Mouse (Mus musculus): ENCODE measurements at regions not wholly inside any gene's neighbourhood (a gene's known extent, or its start where the extent isn't known, plus 50 kb on each side); places are given as distances from the start of the nearest gene placed in this dataset.

DNA sequence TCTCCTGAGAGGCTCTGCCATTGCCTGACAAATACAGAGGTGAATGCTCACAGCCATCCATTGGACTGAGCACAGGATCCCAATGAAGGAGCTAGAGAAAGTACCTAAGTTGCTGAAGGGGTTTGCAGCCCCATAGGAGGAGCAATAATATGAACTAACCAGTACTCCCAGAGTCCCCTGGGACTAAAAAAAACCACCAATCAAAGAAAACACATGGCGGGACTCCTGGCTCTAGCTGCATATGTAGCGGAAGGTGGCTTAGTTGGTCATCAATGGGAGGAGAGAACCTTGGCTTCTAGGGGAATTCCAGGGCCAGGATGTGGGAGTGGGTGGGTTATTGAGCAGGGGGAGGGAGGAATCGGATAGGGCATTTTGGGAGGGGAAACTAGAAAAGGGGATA lies 207.8 kb downstream of the Otol1 start:
- no peak for DNase-seq

DNA sequence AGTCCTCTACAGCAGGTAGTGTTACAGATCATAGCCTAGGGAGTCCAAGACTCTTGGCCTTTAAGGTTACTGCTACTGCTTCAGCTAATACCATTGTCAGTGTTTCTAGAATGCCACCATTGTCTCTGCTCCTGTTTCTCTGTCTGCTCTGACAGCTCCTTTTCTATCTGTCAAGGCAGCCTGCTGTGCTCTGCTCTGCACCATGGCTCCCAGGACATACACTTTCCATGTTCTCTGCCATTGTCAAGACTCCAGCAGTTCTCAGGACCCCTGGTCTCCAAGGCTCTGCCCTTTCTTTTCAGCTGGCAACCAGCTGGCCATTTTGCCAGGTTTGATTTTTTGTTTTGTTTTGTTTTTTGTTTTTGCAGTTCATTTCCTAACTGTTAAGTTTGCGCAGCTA lies 208.7 kb downstream of the Otol1 start:
- DNase-seq = no peak

GRCm38 (mm10) chr3:70218757-70219360 lies 211.4 kb downstream of the Otol1 start:
- no peak for DNase-seq

- no peak for DNase-seq
Measured at GRCm38 (mm10) chr3:70223443-70224065, 216.1 kb downstream of the Otol1 start.

- DNase-seq = no peak
Measured at GRCm38 (mm10) chr3:70224846-70225245, 217.4 kb downstream of the Otol1 start.

DNA sequence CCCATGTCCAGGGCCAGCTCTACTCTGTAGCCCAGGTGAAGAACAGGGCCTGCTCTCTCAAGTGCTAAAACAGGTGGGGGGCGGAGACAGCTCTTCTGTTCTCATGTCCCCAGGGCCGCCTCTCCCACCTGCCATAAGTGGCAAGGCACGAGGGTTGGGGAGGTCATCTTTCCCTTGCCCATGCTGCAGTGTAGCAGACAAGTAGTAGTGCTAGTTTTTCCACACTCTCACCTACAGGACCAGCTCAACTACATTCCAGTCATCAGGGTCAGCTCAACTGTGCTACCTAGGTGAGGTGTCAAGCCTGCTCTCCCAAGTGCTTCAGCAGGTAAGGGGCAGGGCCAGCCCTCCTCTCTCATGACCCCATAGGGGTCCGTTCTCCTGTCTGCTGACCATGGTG lies 219.8 kb downstream of the Otol1 start:
- DNase-seq = no peak

DNA sequence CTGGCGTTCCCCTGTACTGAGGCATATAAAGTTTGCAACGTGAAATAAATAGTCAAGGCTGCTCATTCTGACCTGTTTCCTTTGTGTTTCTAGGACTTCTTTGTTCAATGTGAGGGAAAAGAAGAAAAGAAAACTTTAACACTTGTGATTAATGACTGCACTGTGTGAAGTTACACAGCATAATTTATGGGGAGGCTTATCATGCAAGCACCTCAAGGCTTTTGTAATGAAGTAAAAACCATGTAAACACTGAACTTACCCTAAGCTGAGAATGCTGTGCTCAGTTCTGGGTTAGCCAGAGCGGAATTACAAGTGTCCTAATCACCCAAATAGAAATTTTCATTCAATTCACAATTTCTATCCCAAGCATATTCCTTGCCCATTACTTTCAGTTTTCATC lies 241.2 kb downstream of the Otol1 start:
- no peak for DNase-seq

GRCm38 (mm10) chr3:70249922-70250321 lies 242.5 kb downstream of the Otol1 start:
- DNase-seq = no peak

- no peak for DNase-seq
Measured at GRCm38 (mm10) chr3:70250733-70251132, 243.3 kb downstream of the Otol1 start.

DNA sequence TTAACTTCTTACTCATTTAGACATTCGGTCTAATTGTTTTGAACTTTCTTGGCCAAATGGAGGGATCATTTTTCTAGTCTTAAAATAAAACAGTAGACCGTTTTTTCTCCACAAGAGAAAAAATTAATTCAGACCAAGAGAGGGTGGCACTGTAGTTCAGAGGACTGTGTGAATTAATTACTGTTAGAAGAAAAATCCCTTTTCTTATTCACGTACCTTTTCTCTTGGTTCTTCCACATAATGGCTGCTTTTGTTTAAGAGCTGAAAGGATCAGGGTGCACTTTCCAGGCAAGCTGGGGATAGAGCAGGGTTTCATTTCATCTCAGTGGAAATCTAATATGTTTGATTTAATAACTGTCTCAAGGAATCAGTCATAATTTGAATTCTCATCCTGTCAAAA lies 255.9 kb downstream of the Otol1 start:
- no peak for DNase-seq

GRCm38 (mm10) chr3:70288590-70289388 lies 281.4 kb downstream of the Otol1 start:
- no peak for DNase-seq

DNA sequence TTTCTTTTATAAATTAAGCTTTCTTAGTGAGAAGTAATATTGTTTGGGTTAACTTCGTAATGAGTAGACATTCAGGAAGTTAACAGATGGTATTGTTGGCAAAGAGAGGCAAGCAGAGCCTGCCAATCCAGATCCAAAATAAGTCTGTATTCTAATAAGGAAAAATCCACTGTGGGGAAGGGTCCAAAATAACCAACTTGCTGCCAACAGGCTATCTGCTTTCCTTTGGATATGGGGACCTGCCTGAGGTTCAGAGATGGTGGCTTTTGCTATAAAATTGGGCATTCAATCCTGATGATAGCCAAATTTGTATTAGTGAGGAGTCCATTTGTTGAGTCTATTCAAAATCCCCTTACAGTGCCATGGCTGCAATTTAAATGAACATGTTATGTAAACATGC lies 300.1 kb downstream of the Otol1 start:
- no peak for DNase-seq

- no peak for DNase-seq
Measured at GRCm38 (mm10) chr3:70308061-70308461, 300.6 kb downstream of the Otol1 start.

DNA sequence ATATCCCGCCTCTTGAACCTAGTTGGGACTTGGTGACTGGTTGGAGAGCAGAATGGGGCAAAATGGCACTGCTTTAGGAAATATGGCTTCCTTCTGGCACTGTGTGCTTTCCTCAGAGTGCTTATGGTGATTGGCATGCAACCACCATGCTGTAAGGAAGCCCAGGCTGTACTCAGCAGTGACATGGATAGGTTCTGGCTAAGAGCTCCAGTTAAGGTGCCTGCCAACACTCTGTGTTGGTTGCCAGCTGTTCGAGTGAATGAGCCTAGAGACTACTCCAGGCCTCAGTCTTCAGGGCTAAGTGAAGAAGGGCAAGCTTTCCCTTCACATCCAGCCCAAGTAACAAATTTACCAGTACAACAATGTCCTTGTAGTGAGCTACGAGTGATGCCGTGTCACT lies 301.9 kb downstream of the Otol1 start:
- no peak for DNase-seq

- DNase-seq = no peak
Measured at GRCm38 (mm10) chr3:70311055-70311454, 303.6 kb downstream of the Otol1 start.

- DNase-seq = no peak
Measured at GRCm38 (mm10) chr3:70312034-70312433, 304.6 kb downstream of the Otol1 start.

GRCm38 (mm10) chr3:70313119-70313868 lies 305.9 kb downstream of the Otol1 start:
- DNase-seq = no peak

DNA sequence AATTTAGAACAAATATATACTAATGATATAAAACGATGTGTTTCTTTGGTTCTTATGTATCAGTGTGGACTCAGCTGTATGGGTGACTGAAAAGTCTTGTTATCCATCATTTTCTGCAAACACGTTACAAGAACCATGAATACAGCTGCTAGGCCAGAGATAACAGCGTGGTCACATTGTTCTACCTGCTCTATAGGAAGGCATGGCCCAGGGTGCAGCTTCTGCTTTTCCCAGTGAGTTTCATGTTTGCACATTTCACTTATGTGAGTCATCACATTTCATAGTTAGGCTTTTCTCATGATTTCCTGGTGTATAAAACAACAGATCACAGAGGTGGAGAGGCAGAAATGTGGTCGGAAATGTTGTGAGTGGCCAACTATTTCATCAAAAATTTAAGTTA lies 306.8 kb downstream of the Otol1 start:
- no peak for DNase-seq

DNA sequence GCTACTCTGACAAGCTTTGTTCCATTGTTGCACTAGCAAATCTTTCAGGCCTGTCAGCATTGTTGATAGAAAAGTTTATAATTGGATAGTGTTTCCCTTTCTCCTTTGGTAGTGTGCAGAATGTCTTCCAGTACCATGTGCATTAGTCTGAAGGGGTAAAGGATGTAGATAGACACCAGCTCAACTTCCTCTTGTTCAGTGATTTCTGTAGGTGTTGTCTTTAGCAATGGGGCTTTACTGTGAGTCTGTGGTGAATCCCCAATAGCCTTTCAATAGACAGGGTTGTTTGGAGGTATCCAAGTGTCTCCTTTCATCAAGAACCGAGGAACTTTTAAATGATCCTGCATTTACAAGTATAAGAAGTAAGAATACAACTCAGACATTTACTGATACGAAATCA lies 311.0 kb downstream of the Otol1 start:
- no peak for DNase-seq

DNA sequence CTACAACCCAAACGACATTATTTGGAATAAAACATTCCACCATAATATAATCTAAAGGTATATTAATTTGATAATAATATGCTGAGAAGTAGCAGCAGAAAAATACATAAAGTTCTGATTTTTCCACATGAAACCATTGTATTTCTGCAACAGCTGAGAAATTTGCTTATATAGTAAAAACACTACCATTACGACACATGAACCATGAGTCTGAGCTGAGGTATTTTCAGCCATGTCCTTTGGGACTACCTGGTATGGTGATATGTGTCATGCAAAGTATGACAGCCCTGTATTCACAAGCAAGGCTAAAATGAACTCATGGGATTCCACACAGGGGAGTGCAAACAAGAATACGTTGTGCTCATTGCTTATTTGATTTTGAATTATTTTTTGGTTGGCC lies 311.7 kb downstream of the Otol1 start:
- DNase-seq = no peak

DNA sequence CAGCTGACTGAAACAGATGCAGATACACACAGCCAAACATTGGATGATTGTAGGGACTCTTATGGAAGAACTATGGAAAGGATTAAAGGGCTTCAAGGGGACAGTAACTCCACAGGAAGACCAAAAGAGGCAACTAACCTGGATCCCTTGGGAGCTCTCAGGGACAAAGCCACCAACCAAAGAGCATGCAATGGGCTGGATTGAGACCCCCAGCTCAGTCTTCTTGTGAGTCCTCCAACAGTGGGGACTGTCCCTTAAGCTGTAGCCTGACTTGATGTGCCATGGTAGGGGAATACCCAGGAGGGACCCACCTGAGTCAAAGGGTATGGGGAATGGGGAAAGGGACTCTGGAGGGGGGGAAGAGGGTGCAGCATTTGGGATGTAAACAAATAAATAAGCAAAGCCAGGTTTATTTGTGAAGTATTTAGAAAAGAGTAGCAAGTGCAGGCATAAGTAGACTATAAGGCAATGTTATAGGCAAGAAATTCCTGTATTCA lies 313.8 kb downstream of the Otol1 start:
- no peak for DNase-seq

DNA sequence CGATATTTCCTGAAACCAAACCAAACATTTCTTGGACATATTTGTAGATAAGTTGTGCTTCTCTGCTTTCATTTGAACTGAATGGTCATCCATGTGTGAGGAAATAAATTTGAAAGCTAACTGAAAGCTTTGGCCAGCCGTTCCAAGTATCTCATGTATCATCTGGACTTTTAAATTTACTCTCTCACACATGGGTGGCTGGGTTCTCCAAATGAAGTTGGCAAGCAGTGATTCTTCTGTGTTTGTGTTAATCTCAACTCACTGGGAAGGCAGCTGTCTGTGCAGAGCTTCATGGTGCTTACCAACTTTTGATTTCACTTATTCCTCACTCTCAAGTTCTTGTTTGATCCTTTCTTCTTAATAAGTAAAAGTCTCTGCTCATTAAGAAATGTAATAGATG lies 317.3 kb downstream of the Otol1 start:
- DNase-seq = no peak

All from adrenal gland, postnatal 14 days (tissue).